Mouse (Mus musculus): ENCODE results near the gene Dctn3. TPM values are rescaled to one million over a fixed set of nuclear protein-coding genes. Genes with fewer than 3 reads are reported as not detected.
"Not testable (repeated sequence)": the region's sequence is repeated elsewhere in the genome, so short reads cannot be mapped to it uniquely, and the experiment has no call there.

Dctn3 gene
- polyA plus RNA-seq (2015; fragmentation: Nextera tagmentation; extraction: Ambion mirVana), result 136 and 143 TPM in 2 replicates

GRCm38 (mm10) chr4:41722918-41723351, at the start of gene Dctn3:
Gene Dctn3 (minus strand): TSS chr4:41723170.
- Histone ChIP-seq H3K9me3 (ENCODE audit: control insufficient read depth, low read length) (no peaks in the 10 kb centered on the region), H3K27ac (ENCODE audit: low read length) (no peak within 1 kb of the TSS), H3K4me2 (ENCODE audit: low read depth, low read length) (peak within 1 kb of the TSS; percentile 58), H3K36me3 (ENCODE audit: control insufficient read depth, insufficient read depth, low read length) (peaks cover 9% of the 10 kb centered on the region), H3K27me3 (replicated peaks; ENCODE audit: control insufficient read depth, insufficient read depth, low read length) (peaks cover 39% of the 10 kb centered on the region), H3K4me1 (ENCODE audit: control insufficient read depth, insufficient read depth, low read length) (peaks cover 15% of the 10 kb centered on the region), H3K9ac (ENCODE audit: low read depth, low read length) (peak within 1 kb of the TSS; percentile 92), H3K4me3 (ENCODE audit: low read length) (peak within 1 kb of the TSS; percentile 88)
- under 1% methylated on average over 27 of the region's 27 CpGs for WGBS
- peak; percentile 97 for ATAC-seq

GRCm38 (mm10) chr4:41767301-41767700, 44.3 kb upstream of the Dctn3 start:
- H3K27me3 ChIP-seq (replicated peaks; ENCODE audit: control insufficient read depth, insufficient read depth, low read length); H3K4me3 ChIP-seq (ENCODE audit: low read length); H3K9ac ChIP-seq (ENCODE audit: low read depth, low read length); H3K9me3 ChIP-seq (ENCODE audit: control insufficient read depth, low read length); H3K4me1 ChIP-seq (ENCODE audit: control insufficient read depth, insufficient read depth, low read length); H3K36me3 ChIP-seq (ENCODE audit: control insufficient read depth, insufficient read depth, low read length); H3K27ac ChIP-seq (ENCODE audit: low read length); H3K4me2 ChIP-seq (ENCODE audit: low read depth, low read length); ATAC-seq: not testable (repeated sequence)
- WGBS, result 74% methylated on average over 10 of the region's 10 CpGs

- H3K36me3 ChIP-seq (ENCODE audit: control insufficient read depth, insufficient read depth, low read length); H3K27ac ChIP-seq (ENCODE audit: low read length); H3K27me3 ChIP-seq (replicated peaks; ENCODE audit: control insufficient read depth, insufficient read depth, low read length); H3K4me3 ChIP-seq (ENCODE audit: low read length); H3K9ac ChIP-seq (ENCODE audit: low read depth, low read length); H3K4me2 ChIP-seq (ENCODE audit: low read depth, low read length); ATAC-seq; H3K9me3 ChIP-seq (ENCODE audit: control insufficient read depth, low read length): not testable (repeated sequence)
- WGBS, result 74% methylated on average over 3 of the region's 6 CpGs
- peaks cover 29% of the 10 kb centered on the region for H3K4me1 ChIP-seq (ENCODE audit: control insufficient read depth, insufficient read depth, low read length)
Observed at GRCm38 (mm10) chr4:41763176-41763575, 40.2 kb upstream of the Dctn3 start.

GRCm38 (mm10) chr4:41762688-41763114, 39.7 kb upstream of the Dctn3 start:
- ATAC-seq; H3K9me3 ChIP-seq (ENCODE audit: control insufficient read depth, low read length); H3K36me3 ChIP-seq (ENCODE audit: control insufficient read depth, insufficient read depth, low read length); H3K27me3 ChIP-seq (replicated peaks; ENCODE audit: control insufficient read depth, insufficient read depth, low read length): not testable (repeated sequence)
- H3K9ac ChIP-seq (ENCODE audit: low read depth, low read length), result peak overlapping the region; percentile 53; the same call in 1 of the 2 replicates
- peaks cover 29% of the 10 kb centered on the region for H3K4me1 ChIP-seq (ENCODE audit: control insufficient read depth, insufficient read depth, low read length)
- 41% methylated on average over 8 of the region's 8 CpGs for WGBS
- H3K27ac ChIP-seq (ENCODE audit: low read length), result peak overlapping the region; percentile 95
- peak overlapping the region; percentile 75 for H3K4me2 ChIP-seq (ENCODE audit: low read depth, low read length)
- H3K4me3 ChIP-seq (ENCODE audit: low read length), result peak overlapping the region; percentile 19; the same call in 1 of the 2 replicates

GRCm38 (mm10) chr4:41762099-41762687, 39.2 kb upstream of the Dctn3 start:
- peak; percentile 2; the same call in 1 of the 2 replicates for ATAC-seq
- Histone ChIP-seq H3K27ac (ENCODE audit: low read length) (peak overlapping the region; percentile 95), H3K4me1 (ENCODE audit: control insufficient read depth, insufficient read depth, low read length) (peaks cover 34% of the 10 kb centered on the region), H3K27me3 (replicated peaks; ENCODE audit: control insufficient read depth, insufficient read depth, low read length) (no peaks in the 10 kb centered on the region), H3K4me3 (ENCODE audit: low read length) (peak overlapping the region; percentile 19; the same call in 1 of the 2 replicates), H3K4me2 (ENCODE audit: low read depth, low read length) (peak overlapping the region; percentile 75), H3K9me3 (ENCODE audit: control insufficient read depth, low read length) (no peaks in the 10 kb centered on the region), H3K9ac (ENCODE audit: low read depth, low read length) (peak overlapping the region; percentile 53), H3K36me3 (ENCODE audit: control insufficient read depth, insufficient read depth, low read length) (0 out of 2 replicates have a peak, but pooled peaks cover 4% of the 10 kb centered on the region)
- WGBS, result 33% methylated on average over 8 of the region's 8 CpGs

GRCm38 (mm10) chr4:41761680-41762079, 38.7 kb upstream of the Dctn3 start:
- no peak for ATAC-seq
- H3K4me3 ChIP-seq (ENCODE audit: low read length), result peak overlapping the region; percentile 52
- peak overlapping the region; percentile 95 for H3K27ac ChIP-seq (ENCODE audit: low read length)
- H3K9me3 ChIP-seq (ENCODE audit: control insufficient read depth, low read length), result no peaks in the 10 kb centered on the region
- H3K9ac ChIP-seq (ENCODE audit: low read depth, low read length), result peak overlapping the region; percentile 73
- peaks cover 36% of the 10 kb centered on the region for H3K4me1 ChIP-seq (ENCODE audit: control insufficient read depth, insufficient read depth, low read length)
- H3K36me3 ChIP-seq (ENCODE audit: control insufficient read depth, insufficient read depth, low read length), result 0 out of 2 replicates have a peak, but pooled peaks cover 6% of the 10 kb centered on the region
- H3K4me2 ChIP-seq (ENCODE audit: low read depth, low read length), result peak overlapping the region; percentile 75
- no peaks in the 10 kb centered on the region for H3K27me3 ChIP-seq (replicated peaks; ENCODE audit: control insufficient read depth, insufficient read depth, low read length)

- 66% methylated on average over 4 of the region's 4 CpGs for WGBS
- Histone ChIP-seq H3K4me1 (ENCODE audit: control insufficient read depth, insufficient read depth, low read length) (peaks cover 42% of the 10 kb centered on the region), H3K27me3 (replicated peaks; ENCODE audit: control insufficient read depth, insufficient read depth, low read length) (no peaks in the 10 kb centered on the region), H3K9me3 (ENCODE audit: control insufficient read depth, low read length) (no peaks in the 10 kb centered on the region), H3K4me2 (ENCODE audit: low read depth, low read length) (peak overlapping the region; percentile 75), H3K36me3 (ENCODE audit: control insufficient read depth, insufficient read depth, low read length) (0 out of 2 replicates have a peak, but pooled peaks cover 6% of the 10 kb centered on the region), H3K9ac (ENCODE audit: low read depth, low read length) (peak overlapping the region; percentile 73), H3K27ac (ENCODE audit: low read length) (peak overlapping the region; percentile 95), H3K4me3 (ENCODE audit: low read length) (peak overlapping the region; percentile 52)
- peak; percentile 6; the same call in 1 of the 2 replicates for ATAC-seq
Observed at GRCm38 (mm10) chr4:41760911-41761310, 37.9 kb upstream of the Dctn3 start.

- no peaks in the 10 kb centered on the region for H3K9me3 ChIP-seq (ENCODE audit: control insufficient read depth, low read length)
- 0 out of 2 replicates have a peak, but pooled peaks cover 6% of the 10 kb centered on the region for H3K36me3 ChIP-seq (ENCODE audit: control insufficient read depth, insufficient read depth, low read length)
- peak overlapping the region; percentile 52 for H3K4me3 ChIP-seq (ENCODE audit: low read length)
- peak; percentile 94 for ATAC-seq
- H3K4me2 ChIP-seq (ENCODE audit: low read depth, low read length), result peak overlapping the region; percentile 75
- no peaks in the 10 kb centered on the region for H3K27me3 ChIP-seq (replicated peaks; ENCODE audit: control insufficient read depth, insufficient read depth, low read length)
- under 1% methylated on average over 15 of the region's 15 CpGs for WGBS
- H3K9ac ChIP-seq (ENCODE audit: low read depth, low read length), result peak overlapping the region; percentile 73
- peak overlapping the region; percentile 95 for H3K27ac ChIP-seq (ENCODE audit: low read length)
- peaks cover 42% of the 10 kb centered on the region for H3K4me1 ChIP-seq (ENCODE audit: control insufficient read depth, insufficient read depth, low read length)
Observed at GRCm38 (mm10) chr4:41760288-41760721, 37.3 kb upstream of the Dctn3 start.

GRCm38 (mm10) chr4:41759656-41760287, 36.8 kb upstream of the Dctn3 start:
- WGBS, result 34% methylated on average over 6 of the region's 6 CpGs
- Histone ChIP-seq H3K27ac (ENCODE audit: low read length) (peak overlapping the region; percentile 95), H3K9ac (ENCODE audit: low read depth, low read length) (peak overlapping the region; percentile 73), H3K4me1 (ENCODE audit: control insufficient read depth, insufficient read depth, low read length) (peaks cover 45% of the 10 kb centered on the region), H3K9me3 (ENCODE audit: control insufficient read depth, low read length) (no peaks in the 10 kb centered on the region), H3K36me3 (ENCODE audit: control insufficient read depth, insufficient read depth, low read length) (0 out of 2 replicates have a peak, but pooled peaks cover 6% of the 10 kb centered on the region), H3K4me3 (ENCODE audit: low read length) (peak overlapping the region; percentile 52), H3K4me2 (ENCODE audit: low read depth, low read length) (peak overlapping the region; percentile 75), H3K27me3 (replicated peaks; ENCODE audit: control insufficient read depth, insufficient read depth, low read length) (no peaks in the 10 kb centered on the region)
- peak; percentile 37 for ATAC-seq

Data from intestine, embryonic 16.5 days (tissue).